Mouse (Mus musculus) spleen, postnatal 10 days (tissue): ENCODE measurements around the gene Gm44502.
"Not testable (repeated sequence)": the region's sequence is repeated elsewhere in the genome, so short reads cannot be mapped to it uniquely, and the experiment has no call there.

ENCODE experiments used
- DNase-seq, 2 experiments: peaks; one replicate each; pipeline ENCODE4 v3.0.0; 2021 to 2022; ENCODE audit warnings: low spot score in 2 of 2

The Gm44502 gene

DNA sequence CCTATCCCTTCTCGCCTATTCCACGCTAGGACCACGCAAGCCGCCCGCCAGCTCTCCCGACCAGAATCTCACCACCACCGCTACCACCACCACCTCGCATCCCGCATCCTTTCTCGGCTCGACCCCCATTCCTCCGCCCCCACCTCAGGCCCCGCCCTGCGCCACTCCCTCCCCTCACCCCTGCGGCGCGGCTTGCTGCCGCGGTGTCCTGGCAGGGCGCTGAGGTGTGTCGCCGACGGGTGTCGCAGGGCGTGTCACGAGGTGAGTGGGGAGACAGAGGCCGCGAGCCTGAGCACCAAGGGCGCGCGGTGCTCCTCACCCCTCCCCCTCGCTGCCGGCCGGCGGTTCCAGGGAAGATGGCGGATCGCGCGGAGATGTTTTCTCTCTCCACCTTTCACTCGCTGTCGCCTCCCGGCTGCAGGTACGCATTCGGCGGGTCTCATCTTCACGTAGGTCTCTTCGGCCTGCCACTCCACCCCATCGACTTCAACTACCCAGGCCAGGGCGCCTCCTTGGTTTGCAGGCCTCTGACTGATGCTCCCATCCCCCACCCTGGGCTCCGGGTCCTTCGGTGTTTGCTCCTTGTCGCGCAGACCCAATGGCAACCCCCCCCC, 24.5 kb upstream of the Gm44502 start, which contains the start of gene Mapk8ip2:
Gene Mapk8ip2 (plus strand): TSS at position 49 of the 614 bp plus-strand sequence.
- no peak for DNase-seq

DNA sequence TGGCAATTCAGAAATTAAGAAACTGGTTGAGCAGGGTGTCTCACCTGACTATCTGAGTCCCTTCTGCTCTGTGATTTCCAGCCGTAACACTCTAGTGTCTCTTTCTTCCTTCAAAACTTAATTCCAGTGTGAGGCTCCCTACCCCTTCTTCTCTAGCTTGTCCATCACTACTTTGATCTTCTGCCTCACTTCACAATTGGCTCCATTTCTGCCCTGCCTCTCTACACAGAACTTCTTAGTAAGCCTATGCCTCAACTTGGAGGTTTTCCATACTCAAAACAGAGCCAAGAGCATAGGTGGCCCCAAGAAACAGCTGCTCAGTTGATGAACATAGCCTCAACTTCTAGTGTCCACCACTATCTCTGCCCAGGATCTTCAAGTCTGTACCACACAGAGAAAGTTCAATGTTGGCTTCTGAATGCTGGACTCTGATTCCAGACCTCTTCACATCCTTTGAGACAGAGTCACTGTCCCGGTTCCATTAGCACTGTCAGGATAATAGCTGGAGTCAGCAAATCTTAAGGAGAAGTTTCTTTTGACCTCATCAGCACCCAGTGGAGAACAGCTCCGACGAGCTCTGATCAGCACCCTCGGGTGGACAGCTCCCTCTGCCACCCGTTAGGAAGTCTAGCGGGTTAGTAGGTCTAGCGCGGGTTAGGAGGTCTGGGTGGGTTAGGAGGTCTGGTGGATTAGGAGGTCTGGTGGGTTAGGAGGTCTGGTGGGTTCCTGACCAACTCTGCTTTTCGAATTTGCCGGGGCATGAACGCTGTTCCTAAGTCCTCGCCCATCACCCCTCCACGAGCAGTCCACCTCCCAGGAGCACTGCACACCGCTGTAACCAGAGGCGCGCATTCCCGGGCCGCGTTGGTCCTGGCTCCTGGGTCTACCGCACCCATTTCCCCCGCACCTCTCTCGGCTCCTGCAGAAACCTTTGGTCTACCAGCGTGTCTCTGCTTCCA, 23.7 kb upstream of the Gm44502 start:
- DNase-seq, result peak; percentile 47 to 78

DNA sequence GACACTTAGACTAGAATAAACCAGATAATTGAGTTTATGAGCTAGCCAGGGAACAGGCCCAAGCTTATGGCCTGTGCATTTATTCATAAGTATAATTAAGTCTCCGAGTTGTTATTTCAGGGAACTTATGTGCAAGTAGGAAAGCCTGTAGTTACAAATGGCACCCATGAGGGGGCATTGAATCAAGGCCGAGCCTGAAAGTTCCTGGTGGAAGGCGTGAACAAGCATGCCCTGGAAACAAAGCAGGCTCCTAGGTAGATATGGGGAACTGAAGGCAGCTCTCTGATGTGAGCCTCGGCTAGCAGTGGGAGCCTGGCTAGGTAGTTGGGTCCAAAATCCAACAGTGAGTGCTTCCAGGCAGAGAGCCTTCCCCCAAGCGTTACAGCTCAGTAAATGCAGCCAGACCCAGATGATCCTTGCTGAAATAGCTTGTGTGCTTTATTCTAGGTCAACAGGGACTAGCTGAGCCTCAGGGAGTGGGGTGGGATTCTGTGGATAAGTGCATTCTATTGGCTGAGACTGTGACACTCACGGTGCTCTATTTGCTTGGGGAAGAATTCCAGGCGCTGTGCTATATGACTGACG, 13.1 kb upstream of the Gm44502 start:
- no peak for DNase-seq

DNA sequence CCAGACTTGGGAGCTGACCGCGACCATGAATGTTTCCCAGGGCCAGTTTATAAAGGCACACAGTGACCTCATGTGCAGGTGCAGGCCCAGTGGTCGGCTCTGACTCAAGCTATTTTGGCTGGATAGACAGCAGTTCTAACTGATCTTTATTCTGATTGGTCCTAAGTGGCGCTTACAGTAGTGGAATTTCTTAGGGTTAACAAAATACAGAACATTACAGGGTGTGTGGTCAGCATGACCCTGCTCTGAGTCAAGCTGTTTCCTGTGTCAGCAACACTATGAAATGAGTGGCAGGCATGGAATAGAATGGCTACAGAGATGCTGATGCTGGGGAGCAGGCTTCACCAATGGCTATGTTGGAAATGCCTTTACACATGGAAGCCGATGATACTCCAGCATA, 6.4 kb upstream of the Gm44502 start:
- DNase-seq, result no peak

DNA sequence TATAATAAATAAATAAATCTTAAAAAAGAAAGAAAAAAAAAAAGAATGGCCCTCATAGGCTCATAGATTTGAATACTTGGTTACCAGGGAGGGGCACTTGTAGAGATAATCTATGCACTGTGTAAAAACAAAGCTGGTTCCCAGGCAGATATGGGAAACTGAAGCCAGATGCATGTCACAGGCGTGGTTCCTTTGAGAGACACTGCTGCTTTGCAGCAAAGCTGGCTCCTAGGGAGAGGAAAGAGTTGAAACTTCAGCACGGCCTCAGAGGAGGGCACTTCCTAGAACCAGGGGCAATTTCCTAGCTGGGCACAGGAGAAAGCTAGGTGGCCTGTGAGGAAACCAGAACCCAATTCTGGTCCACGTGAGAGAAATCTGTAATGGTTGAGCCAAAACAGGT, 4.6 kb upstream of the Gm44502 start:
- DNase-seq, result no peak

DNA sequence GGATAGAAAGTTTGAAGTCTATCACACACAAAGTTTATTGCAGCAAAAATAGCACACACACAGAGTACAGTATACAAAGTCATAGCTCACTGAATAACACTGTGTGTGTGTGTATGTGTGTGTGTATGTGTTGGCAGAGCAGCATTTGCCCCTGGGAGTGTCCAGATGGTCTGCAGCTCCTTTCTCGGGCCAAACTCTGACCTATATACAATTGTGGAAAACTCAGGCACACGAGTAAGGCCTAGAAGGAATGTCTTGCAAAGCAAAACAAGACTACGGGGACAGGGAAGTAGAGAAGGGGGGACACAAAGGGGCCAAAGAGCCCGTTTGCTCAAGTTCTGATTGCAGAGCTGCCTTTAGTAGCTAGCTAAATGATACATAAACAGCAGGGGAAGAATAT, 3.5 kb upstream of the Gm44502 start:
- no peak for DNase-seq

DNA sequence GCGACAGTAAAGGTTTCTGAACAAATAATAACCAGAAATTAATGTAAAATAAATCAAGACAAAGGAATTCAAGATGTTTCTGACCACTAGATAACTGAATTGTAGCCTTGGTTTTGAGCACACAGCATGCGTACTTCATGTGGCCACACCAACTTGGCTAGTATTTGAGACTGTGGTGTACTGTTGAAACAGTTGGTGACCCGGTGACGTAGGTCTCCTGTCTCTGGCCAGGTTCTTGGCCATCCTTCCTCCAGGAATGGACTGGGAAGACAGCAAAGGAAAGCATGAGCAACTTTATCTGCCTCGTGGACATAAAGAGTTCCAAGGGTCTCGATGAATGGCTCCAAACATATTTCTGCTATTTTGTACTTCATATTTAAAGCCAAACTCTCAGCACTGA, 2.3 kb upstream of the Gm44502 start:
- no peak for DNase-seq

DNA sequence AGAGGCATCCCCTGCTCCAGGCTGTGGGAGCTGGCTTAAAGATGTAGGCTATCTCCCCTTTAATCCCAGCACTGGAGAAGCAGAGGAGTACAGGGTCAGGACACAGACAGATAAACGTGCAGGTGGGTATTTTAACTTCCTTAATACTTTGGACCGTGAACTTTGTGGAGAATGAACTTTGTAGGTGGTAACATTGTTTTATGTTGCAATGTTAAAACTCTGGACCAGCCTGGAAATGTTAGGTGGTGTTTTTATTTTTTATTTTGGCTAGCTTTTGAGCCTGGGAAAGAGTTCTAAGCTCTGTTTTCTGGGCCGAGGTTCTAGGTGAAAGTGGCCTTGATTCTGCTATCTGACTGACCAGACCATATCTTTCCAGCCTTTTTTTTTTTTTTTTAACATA, 1.8 kb upstream of the Gm44502 start:
- DNase-seq, result no peak

DNA sequence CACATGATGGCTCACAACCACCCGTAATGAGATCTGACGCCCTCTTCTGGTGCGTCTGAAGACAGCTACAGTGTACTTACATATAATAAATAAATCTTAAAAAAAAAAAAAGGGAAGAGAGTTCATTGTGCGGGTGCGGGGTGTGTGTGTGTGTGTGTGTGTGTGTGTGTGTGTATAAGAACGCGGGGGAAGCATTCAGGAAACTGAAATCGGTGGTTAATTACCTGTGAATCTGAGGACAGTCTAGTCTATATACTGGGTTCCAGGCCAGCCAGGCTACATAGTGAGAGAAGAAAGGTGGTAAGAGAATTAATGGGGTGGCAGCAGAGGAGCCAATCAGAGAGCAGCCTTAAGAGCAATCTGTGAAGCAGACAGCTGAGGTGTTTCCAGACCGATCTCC, 1.3 kb upstream of the Gm44502 start:
- DNase-seq, result not testable (repeated sequence)

DNA sequence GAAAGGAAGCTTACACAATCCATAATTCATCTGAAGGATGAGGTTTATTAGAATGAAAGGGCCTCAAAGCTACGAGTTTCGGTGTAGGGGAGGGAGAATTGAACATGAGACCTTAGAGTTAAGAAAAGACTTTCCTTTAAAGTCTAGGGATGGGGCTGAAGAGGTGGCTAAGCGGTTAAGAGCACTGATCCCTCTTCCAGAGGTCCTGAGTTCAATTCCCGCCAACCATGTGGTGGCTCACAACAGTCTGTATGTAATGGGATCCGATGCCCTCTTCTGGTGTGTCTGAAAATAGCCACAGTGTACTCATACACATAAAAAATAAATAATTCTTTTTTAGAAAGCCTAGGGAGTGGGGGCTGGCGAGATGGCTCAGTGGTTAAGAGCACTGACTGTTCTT, 845 bp upstream of the Gm44502 start:
- DNase-seq, result peak; percentile 28 to 33

DNA sequence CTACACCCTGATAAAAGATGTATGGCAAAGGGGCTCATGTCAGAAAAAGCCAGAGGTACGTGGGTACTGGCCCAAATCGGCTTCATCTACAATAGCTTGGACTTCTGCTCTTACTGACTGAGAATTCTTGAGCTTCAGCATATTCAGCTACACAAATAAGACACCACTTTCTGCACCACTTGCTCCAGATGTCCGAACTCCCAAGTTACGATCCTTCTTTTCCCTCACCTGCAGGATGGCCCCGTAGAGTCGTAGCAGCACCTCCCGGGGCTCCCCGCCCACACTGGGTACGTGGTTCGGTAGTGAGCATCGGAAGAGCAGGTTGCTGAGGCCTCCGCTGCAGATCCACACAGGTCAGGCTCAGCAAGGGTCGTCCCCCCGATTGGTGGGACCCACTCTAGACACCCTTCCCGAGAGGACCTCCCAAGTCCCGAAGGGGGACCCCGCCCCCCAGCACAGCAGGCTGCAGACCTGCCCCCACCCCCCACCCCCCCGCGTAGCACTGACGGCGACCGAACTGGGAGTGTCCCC, 610 bp downstream of the Gm44502 start:
- no peak for DNase-seq

DNA sequence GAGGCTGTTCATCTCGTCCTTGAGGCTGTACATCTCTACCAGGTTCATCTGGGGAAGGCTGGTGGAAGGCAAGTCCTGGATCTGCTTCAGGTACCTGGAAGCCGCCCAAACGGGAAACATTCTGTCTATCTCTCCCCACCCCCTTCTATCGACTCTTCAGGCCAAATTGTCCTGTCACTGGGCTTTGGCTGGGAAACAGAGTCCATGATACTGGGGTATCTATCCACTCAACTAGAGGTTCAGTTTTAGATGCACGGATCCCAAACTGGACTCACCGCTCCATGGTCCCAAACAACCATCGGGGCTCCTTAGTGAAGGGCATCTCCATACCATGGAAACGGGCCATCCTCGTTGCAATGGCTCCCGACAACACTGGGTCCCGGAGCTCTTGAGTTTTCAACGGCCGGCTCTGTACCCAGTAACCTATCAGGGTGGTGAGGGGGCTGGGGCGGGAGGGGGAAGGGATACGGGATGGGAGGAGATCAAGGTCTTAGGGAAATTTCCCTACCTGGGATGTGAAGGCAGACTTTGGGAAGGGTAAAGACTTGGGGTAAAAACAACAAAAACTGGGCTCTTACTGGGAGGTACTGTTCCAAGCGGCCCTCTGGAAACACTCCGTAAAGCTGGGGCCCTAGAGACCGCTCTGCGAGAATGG, 1.2 kb downstream of the Gm44502 start:
- no peak for DNase-seq

DNA sequence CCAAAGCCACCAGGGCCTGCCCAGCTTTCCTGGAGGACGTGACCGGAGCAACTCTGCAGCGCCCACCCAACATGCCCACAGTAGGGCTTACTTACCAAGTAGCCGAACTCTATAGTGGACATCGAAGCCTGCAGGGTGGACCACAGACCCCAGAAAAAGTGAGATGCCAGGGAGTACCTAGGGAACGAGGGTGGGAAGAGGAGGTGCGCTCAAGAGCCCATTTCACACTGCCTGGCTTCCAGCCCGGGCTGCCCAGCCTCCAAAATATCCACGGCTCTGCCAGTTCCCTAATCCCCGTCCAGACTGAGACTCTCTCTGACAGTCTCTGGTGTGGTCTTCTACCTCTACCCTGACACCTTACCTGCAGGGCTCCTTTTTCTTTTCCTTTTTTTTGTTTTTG, 2.8 kb downstream of the Gm44502 start:
- no peak for DNase-seq

DNA sequence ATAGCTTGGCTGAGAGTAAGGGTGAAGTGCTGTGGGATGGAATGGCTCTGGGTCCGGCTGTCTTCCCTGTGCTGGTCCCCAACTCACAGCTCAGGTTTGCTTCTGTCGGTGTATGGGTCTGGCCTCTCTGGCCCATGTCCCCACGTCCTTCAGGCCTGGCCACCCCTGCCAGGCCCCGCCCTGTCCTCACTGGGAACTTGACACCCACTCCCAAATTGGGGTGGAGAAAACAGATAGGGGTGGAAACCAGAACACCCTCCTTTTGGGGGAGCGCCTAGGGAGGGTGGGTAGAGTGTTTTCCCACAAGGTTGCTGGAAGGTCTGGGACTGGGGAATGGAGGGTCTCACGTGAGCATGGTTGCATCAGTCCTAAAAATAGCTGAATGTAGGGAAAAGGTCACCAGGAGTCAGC, 3.8 kb downstream of the Gm44502 start, which contains the start of gene Cpt1b:
Gene Cpt1b (minus strand): TSS at position 153 of the 411 bp plus-strand sequence.
- peak in 1 of 2 experiments; percentile 9 for DNase-seq

DNA sequence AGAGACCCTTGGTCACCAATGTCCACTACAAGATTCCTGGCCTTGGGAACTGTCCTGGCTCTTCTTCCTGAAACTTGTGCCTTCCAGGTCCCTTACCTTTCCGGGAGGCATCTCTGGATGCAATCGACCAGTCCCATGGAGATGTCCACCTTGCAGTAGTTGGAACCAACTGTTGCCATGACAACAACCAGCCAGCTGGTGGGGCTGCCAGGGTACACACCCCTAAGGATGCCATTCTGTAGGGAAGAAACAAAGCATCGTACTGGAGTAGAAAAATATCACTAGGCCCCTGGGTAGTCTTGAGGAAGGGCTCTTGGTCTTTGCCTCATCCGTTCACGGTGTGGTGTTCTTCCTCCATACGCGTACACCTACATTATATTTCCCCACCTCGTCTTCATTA, 4.9 kb downstream of the Gm44502 start:
- no peak for DNase-seq

DNA sequence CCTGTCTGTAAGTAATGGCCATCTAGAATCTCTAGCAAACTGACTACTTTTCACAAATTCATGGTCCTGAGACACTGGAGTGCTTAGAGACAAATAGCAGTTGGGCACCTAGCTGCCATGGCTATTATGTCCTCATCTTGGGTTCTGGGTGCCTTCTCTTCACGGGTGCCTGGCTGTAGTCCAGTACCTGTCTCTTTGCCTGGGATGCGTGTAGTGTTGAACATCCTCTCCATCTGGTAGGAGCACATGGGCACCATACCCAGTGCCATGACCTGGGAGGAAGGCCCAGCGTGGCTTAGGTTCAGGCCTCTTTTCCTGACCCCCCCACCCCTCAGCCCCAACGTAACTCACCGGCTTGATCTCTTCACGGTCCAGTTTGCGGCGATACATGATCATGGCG, 7.6 kb downstream of the Gm44502 start:
- DNase-seq, result no peak

DNA sequence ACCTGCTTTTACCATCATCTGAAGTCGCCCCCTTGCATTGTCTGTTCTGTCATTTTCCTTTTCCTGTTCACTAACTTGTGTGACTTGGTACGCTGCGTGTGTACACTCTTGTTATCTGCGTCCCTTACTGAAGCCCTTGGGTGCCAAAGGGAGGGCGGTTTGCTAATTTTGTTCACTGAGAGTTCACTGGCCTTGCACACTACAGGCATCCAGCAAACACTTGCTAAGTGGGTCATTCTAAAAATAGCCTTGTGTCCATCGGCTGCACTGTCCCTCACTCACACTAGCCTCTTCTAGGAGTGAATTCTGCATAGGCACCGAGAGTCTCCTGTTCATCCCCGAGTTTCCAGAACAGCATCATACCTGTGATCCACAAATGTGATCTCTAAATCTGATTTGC, 14.2 kb downstream of the Gm44502 start:
- no peak for DNase-seq

DNA sequence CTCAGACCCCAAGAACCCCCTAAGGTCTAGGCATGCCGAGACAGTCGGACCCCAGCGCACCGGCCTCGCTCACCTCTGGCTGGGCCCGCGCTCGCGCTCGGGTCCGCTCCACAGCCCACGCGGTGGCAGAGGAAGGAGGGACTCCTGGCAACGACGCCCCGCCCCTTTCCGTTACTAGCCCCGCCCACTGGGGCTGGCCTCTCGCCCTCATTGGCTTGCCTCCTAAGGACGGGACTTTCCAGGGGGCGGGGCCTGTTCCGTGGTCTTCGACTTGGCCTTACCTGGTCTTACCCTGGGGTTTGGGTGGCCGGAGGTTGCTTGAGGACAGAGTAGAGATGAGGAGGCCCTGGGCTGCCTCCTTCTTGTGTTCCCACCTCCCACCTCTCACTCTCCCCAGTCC, 19.4 kb downstream of the Gm44502 start, which contains the start of gene Syce3:
Gene Syce3 (minus strand): TSS at position 386 of the 400 bp plus-strand sequence.
- DNase-seq, result no peak

DNA sequence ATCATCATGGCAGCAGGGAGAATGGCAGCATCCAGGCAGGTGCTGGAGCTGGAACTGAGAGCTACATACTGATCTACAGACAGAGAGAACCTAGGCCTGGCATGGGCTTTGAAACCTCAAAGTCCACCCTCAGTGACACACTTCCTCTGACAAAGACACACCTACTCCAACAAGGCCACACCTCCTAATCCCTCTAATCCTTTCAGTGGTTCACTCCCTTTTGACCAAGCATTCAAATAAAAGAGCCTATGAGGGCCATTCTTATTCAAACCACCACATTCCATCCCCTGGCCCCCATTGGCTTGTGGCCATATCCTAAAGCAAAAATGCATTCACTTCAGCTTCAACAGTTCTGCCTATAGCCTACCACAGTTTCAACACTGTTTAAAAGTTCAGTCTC, 22.8 kb downstream of the Gm44502 start:
- DNase-seq, result no peak

DNA sequence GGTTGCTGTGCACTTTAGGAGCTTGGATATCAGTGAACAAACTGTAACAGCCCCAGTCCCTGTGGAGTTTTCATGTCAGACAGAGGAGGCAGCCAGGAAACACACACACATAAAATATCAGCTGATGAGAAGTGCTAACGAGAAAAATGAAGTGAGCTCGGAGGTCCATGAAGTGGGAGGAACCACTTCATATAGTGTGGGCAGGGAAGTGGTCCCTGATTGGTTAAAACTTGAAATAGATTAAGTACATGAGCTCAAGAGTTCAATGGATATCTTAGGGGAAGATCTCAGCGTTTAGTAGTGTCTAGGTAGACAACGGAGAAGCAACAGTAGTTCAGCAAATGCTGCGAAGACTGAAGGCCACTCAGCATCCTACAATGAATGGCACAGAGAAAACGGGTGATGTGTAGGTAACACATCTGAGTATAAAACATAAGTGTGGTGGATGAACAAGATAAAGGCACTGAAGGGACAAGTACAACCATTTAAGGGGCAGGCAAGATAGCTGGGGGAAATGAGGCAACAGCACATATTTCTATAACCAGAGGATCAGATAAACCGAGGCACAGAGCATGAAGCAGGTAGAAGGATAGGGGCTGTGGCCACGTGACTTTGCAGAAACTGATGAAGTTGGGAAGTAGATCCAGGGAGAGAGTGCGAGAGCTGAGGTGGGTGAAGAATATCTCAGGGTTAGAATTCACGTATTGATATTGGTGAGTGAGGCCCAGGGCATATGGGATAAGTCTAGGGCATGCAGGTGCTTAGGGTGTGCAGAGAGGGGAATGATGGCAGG, 24.5 kb downstream of the Gm44502 start:
- DNase-seq, result no peak

DNA sequence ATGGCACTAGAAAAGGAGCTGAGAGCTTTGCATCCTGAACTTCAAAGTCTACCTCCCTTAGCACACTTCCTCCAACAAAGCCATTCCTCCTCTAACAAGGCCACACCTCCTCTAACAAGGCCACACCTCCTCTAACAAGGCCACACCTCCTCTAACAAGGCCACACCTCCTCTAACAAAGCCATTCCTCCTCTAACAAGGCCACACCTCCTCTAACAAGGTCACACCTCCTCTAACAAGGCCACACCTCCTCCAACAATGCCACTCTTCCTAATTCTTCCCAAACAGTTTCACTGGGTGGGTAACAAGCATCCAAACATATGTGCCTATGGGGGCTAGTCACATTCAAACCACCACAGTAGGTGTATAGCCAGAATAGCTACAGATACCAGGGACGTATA, 27.0 kb downstream of the Gm44502 start:
- no peak for DNase-seq
